Mouse (Mus musculus) myocyte (in vitro differentiated cells): ENCODE data around the gene Hist1h1d. TPM values are rescaled to one million over a fixed set of nuclear protein-coding genes. Genes with fewer than 3 reads are reported as not detected.
"Not testable (repeated sequence)": the region's sequence is repeated elsewhere in the genome, so short reads cannot be mapped to it uniquely, and the experiment has no call there.

ENCODE experiments used
- H3K27me3 ChIP-seq: one replicate; pipeline ENCODE4 v1.6.1; 2011; ENCODE audit not compliant: control insufficient read depth, insufficient read depth, insufficient read length
- H3K36me3 ChIP-seq: one replicate; pipeline ENCODE4 v1.6.1; 2011; ENCODE audit not compliant: control insufficient read depth, insufficient read depth
- H3K4me2 ChIP-seq: one replicate; pipeline ENCODE4 v1.6.1; 2011; ENCODE audit warnings: low read depth, control low read depth
- H3K4me3 ChIP-seq: one replicate; pipeline ENCODE4 v1.5.1; 2011; ENCODE audit warnings: mild to moderate bottlenecking, control low read depth, moderate library complexity
- H3K79me2 ChIP-seq: one replicate; pipeline ENCODE4 v1.6.1; 2011; ENCODE audit not compliant: control insufficient read depth, insufficient read depth
- H3ac ChIP-seq: one replicate; pipeline ENCODE4 v1.6.1; 2011; ENCODE audit not compliant: control insufficient read depth, insufficient read length
- CEBPB ChIP-seq: IDR thresholded peaks from 2 replicates; pipeline ENCODE4 v1.6.1; 2011; ENCODE audit warnings: mild to moderate bottlenecking, moderate library complexity; ENCODE audit not compliant: poor library complexity, insufficient read depth, severe bottlenecking
- E2F4 ChIP-seq: IDR thresholded peaks from one replicate; pipeline ENCODE4 v1.6.1; 2011; ENCODE audit warnings: mild to moderate bottlenecking, control low read depth, moderate library complexity; ENCODE audit not compliant: insufficient read depth
- MAX ChIP-seq: IDR thresholded peaks from one replicate; pipeline ENCODE4 v1.6.1; 2011; ENCODE audit warnings: low read depth, mild to moderate bottlenecking, control low read depth
- MYOD1 ChIP-seq, 3 experiments: IDR thresholded peaks; one replicate each; pipeline ENCODE4 v1.6.1; 2011; ENCODE audit warnings: control low read depth in 2 of 3, low read depth in 2 of 3, mild to moderate bottlenecking in 2 of 3, moderate library complexity in 1 of 3; ENCODE audit not compliant: insufficient read length in 2 of 3, control insufficient read depth in 1 of 3
- MYOG ChIP-seq, 3 experiments: IDR thresholded peaks; one replicate each; pipeline ENCODE4 v1.6.1; 2011; ENCODE audit warnings: control low read depth in 2 of 3, low read depth in 2 of 3, mild to moderate bottlenecking in 2 of 3; ENCODE audit not compliant: insufficient read length in 2 of 3, control insufficient read depth in 1 of 3, insufficient read depth in 1 of 3
- POLR2A ChIP-seq: IDR thresholded peaks from one replicate; pipeline ENCODE4 v1.6.1; 2011; ENCODE audit warnings: low read depth, mild to moderate bottlenecking, control low read depth, moderate library complexity; ENCODE audit not compliant: insufficient read length
- POLR2AphosphoS2 ChIP-seq: IDR thresholded peaks from one replicate; pipeline ENCODE4 v1.6.1; 2011; ENCODE audit warnings: low read depth, control low read depth; ENCODE audit not compliant: insufficient read length
- REST ChIP-seq: IDR thresholded peaks from one replicate; pipeline ENCODE4 v1.6.1; 2011; ENCODE audit warnings: mild to moderate bottlenecking, control low read depth, moderate library complexity; ENCODE audit not compliant: insufficient read depth, insufficient read length
- TCF3 ChIP-seq: IDR thresholded peaks from one replicate; pipeline ENCODE4 v1.6.1; 2011; ENCODE audit warnings: low read depth, control low read depth; ENCODE audit not compliant: insufficient read length
- USF1 ChIP-seq: IDR thresholded peaks from one replicate; pipeline ENCODE4 v1.6.1; 2011; ENCODE audit warnings: low read depth, mild to moderate bottlenecking, control low read depth, moderate library complexity
- polyA plus RNA-seq: library from polyadenylated mRNA; unstranded; fragments of >200 nt; fragmentation: generic; extraction: Trizol; gene quantifications from one replicate; pipeline ENCODE4 v1.2.1, GENCODE M21; 2012; ENCODE audit warnings: missing spikeins

Gene Hist1h1d
- polyA plus RNA-seq, 1 experiment = 0.65 TPM

- not testable (repeated sequence) for H3K27me3 ChIP-seq, H3K79me2 ChIP-seq, H3K36me3 ChIP-seq, H3ac ChIP-seq
- H3K4me3 ChIP-seq = peak within 1 kb of the TSS; percentile 27
- peak; percentile 65 for TF ChIP-seq POLR2A
- TF ChIP-seq POLR2AphosphoS2 = peak; percentile 84
- TF ChIP-seq E2F4 = peak; percentile 83
- peak within 1 kb of the TSS; percentile 77 for H3K4me2 ChIP-seq
Observed at GRCm38 (mm10) chr13:23573898-23574524, 20.9 kb downstream of the Hist1h1d start, which contains the start of the genes Hist1h2bf and Hist1h2ad. TSS of gene Hist1h2bf (minus strand) at chr13:23574196. TSS of gene Hist1h2ad (plus strand) at chr13:23574381.

GRCm38 (mm10) chr13:23574546-23575170 lies 21.6 kb downstream of the Hist1h1d start:
- H3K79me2 ChIP-seq, H3K27me3 ChIP-seq, H3K36me3 ChIP-seq, H3ac ChIP-seq: not testable (repeated sequence)
- TF ChIP-seq POLR2A (peak; percentile 61), POLR2AphosphoS2 (peak; percentile 70)
- Histone ChIP-seq H3K4me2 (peak overlapping the region; percentile 77), H3K4me3 (peak overlapping the region; percentile 27)

- peak within 1 kb of the TSS; percentile 27 for H3K4me3 ChIP-seq
- H3K79me2 ChIP-seq = no peaks in the 10 kb centered on the region
- H3K4me2 ChIP-seq = peak within 1 kb of the TSS; percentile 81
- no peaks in the 10 kb centered on the region for H3K36me3 ChIP-seq
- no peak for TF ChIP-seq E2F4
- TF ChIP-seq MAX = no peak
- no peak for TF ChIP-seq POLR2AphosphoS2
- no peak for TF ChIP-seq MYOD1 (IDR thresholded peaks at IDR 0.05; ENCODE audit: control insufficient read depth in 1 of 3, insufficient read length in 2 of 3, low read depth in 2 of 3)
- TF ChIP-seq TCF3 = no peak
- TF ChIP-seq USF1 = no peak
- no peak within 1 kb of the TSS for H3ac ChIP-seq
- no peaks in the 10 kb centered on the region for H3K27me3 ChIP-seq
Observed at GRCm38 (mm10) chr13:23575271-23575851, 22.3 kb downstream of the Hist1h1d start, which contains the start of gene Hist1h3d. TSS of gene Hist1h3d (plus strand) at chr13:23575763.

GRCm38 (mm10) chr13:23575864-23576313 lies 22.8 kb downstream of the Hist1h1d start:
- TF ChIP-seq POLR2A = peak; percentile 71
- peak; percentile 82 for TF ChIP-seq POLR2AphosphoS2
- not testable (repeated sequence) for H3K27me3 ChIP-seq, H3ac ChIP-seq, H3K79me2 ChIP-seq, H3K36me3 ChIP-seq
- H3K4me3 ChIP-seq = peak overlapping the region; percentile 27
- H3K4me2 ChIP-seq = peak overlapping the region; percentile 81

- H3ac ChIP-seq = no peak overlapping the region
- H3K27me3 ChIP-seq = no peaks in the 10 kb centered on the region
- H3K4me3 ChIP-seq = peak overlapping the region; percentile 27
- H3K36me3 ChIP-seq = no peaks in the 10 kb centered on the region
- H3K4me2 ChIP-seq = peak overlapping the region; percentile 81
- no peak for TF ChIP-seq USF1
- TF ChIP-seq E2F4 = no peak
- TF ChIP-seq MYOG (IDR thresholded peaks at IDR 0.05; ENCODE audit: control insufficient read depth in 1 of 3, insufficient read depth in 1 of 3, insufficient read length in 2 of 3, low read depth in 2 of 3) = no peak
- no peak for TF ChIP-seq REST
- TF ChIP-seq POLR2AphosphoS2 = peak; percentile 55
- TF ChIP-seq POLR2A = peak; percentile 33
- no peak for TF ChIP-seq CEBPB
- TF ChIP-seq MYOD1 (IDR thresholded peaks at IDR 0.05; ENCODE audit: control insufficient read depth in 1 of 3, insufficient read length in 2 of 3, low read depth in 2 of 3) = no peak
- no peaks in the 10 kb centered on the region for H3K79me2 ChIP-seq
Observed at GRCm38 (mm10) chr13:23576351-23576881, 23.4 kb downstream of the Hist1h1d start.
